Mouse (Mus musculus) bone marrow, adult 2 months (tissue): ENCODE measurements around the gene Acvr1.

ENCODE experiments used
- CTCF ChIP-seq: fragments of 200-500 bp; IDR thresholded peaks from 2 replicates; pipeline ENCODE4 v1.5.1; 2011; ENCODE audit warnings: low read length, control low read depth; ENCODE audit not compliant: control insufficient read depth, insufficient read depth
- POLR2A ChIP-seq: fragments of 200-500 bp; IDR thresholded peaks from 2 replicates; pipeline ENCODE4 v1.6.1; 2011; ENCODE audit warnings: low read depth, mild to moderate bottlenecking, control low read depth, low read length, borderline replicate concordance; ENCODE audit not compliant: control insufficient read depth

- no peak for TF ChIP-seq POLR2A
- TF ChIP-seq CTCF = no peak
These were observed 16.5 kb downstream of the Acvr1 start for GRCm38 (mm10) chr2:58550488-58550887.
